In genomic region chr8:104050694-104051539, GRCm38 (mm10) we compare ENCODE assay signal across 8 mouse cellular contexts. TPM values are rescaled to one million over a fixed set of nuclear protein-coding genes. Genes with fewer than 3 reads are reported as not detected.
A peak's percentile ranks its signal among the peaks of the same experiment; 100 is the strongest.
DNase-seq lines count a peak whose midpoint lies in the region; ATAC-seq lines count a peak whose summit lies in the region.

No protein-coding gene starts in this region.

- peak; percentile 49; the same call in 1 of the 2 replicates for ATAC-seq in forebrain, embryonic 12.5 days (ENCODE audit: low FRiP score)
- 0 out of 2 replicates have a peak, but pooled peaks have one; percentile 46 for ATAC-seq in hindbrain, embryonic 15.5 days (ENCODE audit: low FRiP score, low read depth)
- peak; percentile 95 for ATAC-seq in megakaryocyte progenitor cell, adult 5-6 weeks (replicated peaks; ENCODE audit: poor library complexity)
- no peak for ATAC-seq in monocyte, adult 5-6 weeks (replicated peaks; ENCODE audit: insufficient number of reproducible peaks, low FRiP score, low TSS enrichment, poor library complexity, severe bottlenecking)

- H3K9me3 ChIP-seq in forebrain, embryonic 12.5 days, result no peaks in the 10 kb centered on the region
- H3K9me3 ChIP-seq in hindbrain, embryonic 15.5 days, result no peaks in the 10 kb centered on the region

- no peak overlapping the region for H3K4me2 ChIP-seq in forebrain, embryonic 12.5 days
- H3K4me2 ChIP-seq in hindbrain, embryonic 15.5 days, result peak overlapping the region; percentile 39

- H3K36me3 ChIP-seq in forebrain, embryonic 12.5 days (replicated peaks), result no peaks in the 10 kb centered on the region
- no peaks in the 10 kb centered on the region for H3K36me3 ChIP-seq in hindbrain, embryonic 15.5 days

- WGBS in forebrain, embryonic 12.5 days, result 31% methylated on average over 15 of the region's 15 CpGs
- 30% methylated on average over 15 of the region's 15 CpGs for WGBS in hindbrain, embryonic 15.5 days

- DNase-seq in MEL-GATA-1-ER (ENCODE audit: extremely low read depth, low read depth), result peak; percentile 1
- peak; percentile 15 for DNase-seq in c-Kit-positive CD71-positive TER-119-negative erythroid progenitor cells, embryonic 14.5 days (ENCODE audit: low read depth)
- DNase-seq in layer of hippocampus, postnatal 36 days, result peak; percentile 55 to 69
- peak; percentile 79 for DNase-seq in right cerebral cortex, postnatal 14 days

- H3K27ac ChIP-seq in forebrain, embryonic 12.5 days, result no peak overlapping the region
- H3K27ac ChIP-seq in hindbrain, embryonic 15.5 days (replicated peaks), result no peak overlapping the region

- no peak overlapping the region for H3K9ac ChIP-seq in forebrain, embryonic 12.5 days
- H3K9ac ChIP-seq in hindbrain, embryonic 15.5 days, result no peak overlapping the region

- no peaks in the 10 kb centered on the region for H3K27me3 ChIP-seq in forebrain, embryonic 12.5 days
- no peaks in the 10 kb centered on the region for H3K27me3 ChIP-seq in hindbrain, embryonic 15.5 days

- no peak overlapping the region for H3K4me3 ChIP-seq in forebrain, embryonic 12.5 days (replicated peaks)
- H3K4me3 ChIP-seq in hindbrain, embryonic 15.5 days, result no peak overlapping the region

- H3K4me1 ChIP-seq in forebrain, embryonic 12.5 days, result 0 out of 2 replicates have a peak, but pooled peaks cover 2% of the 10 kb centered on the region
- H3K4me1 ChIP-seq in hindbrain, embryonic 15.5 days (replicated peaks), result 0 out of 2 replicates have a peak, but pooled peaks cover 2% of the 10 kb centered on the region

RNA-seq across cellular contexts. Expression of gene Cdh5, which starts 50.5 kb away (rescaled TPM):
- polyA plus RNA-seq in forebrain, embryonic 12.5 days (2016; fragmentation: Nextera tagmentation; extraction: Ambion mirVana), result 10.0 and 10.9 TPM in 2 replicates
- 16.4 and 16.7 TPM in 2 replicates for polyA plus RNA-seq in hindbrain, embryonic 15.5 days (2015; fragmentation: Nextera tagmentation; extraction: Ambion mirVana)
- total RNA-seq in layer of hippocampus, postnatal 36 days (2021), result 1 to 10 TPM; 8.5 to 9.1 TPM
- total RNA-seq in megakaryocyte progenitor cell, adult 5-6 weeks (2015), result not detected in 2 replicates
- total RNA-seq in megakaryocyte progenitor cell, adult 5-6 weeks (2017), result 0.07 TPM in 1 of 2 replicates, not detected in the other
- total RNA-seq in monocyte, adult 5-6 weeks (2017), result not detected in 3 replicates

Comparison
In these comparisons a context has a peak if more than half of its experiments do, and no peak if none do; other contexts are left out.
1. DNase-seq: peak in every context shown above with its lines; median percentile 79 in right cerebral cortex, postnatal 14 days; 62 in layer of hippocampus, postnatal 36 days; 15 in c-Kit-positive CD71-positive TER-119-negative erythroid progenitor cells, embryonic 14.5 days; 1 in MEL-GATA-1-ER.